In the genomic region with DNA sequence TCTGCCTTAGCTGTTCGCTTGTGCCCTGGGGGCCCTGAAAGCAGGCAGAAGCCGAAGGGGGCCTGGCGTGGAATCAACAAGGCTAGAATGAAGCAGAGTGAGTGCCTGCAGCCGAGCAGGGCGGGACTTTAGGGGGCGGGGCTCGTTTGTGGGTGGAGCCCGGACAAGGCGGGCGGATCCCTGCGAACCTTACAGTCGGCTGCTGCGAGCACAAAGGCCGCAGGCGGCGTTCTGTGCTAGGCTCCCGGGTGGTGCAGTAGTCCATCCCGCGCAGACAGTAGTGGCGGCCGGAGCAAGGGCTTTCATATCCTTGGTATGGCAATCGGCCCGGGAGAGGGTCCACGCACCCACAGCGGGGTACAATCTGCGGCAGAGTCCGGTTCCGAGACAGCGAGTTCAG, we compare ENCODE assay signal across 8 mouse cellular contexts. TPM values are rescaled to one million over a fixed set of nuclear protein-coding genes. Genes with fewer than 3 reads are reported as not detected.
DNase-seq lines count a peak whose midpoint lies in the region.

No protein-coding gene starts in this region.

- H3K4me1 ChIP-seq in hindbrain, embryonic 10.5 days (replicated peaks), result peaks cover 41% of the 10 kb centered on the region

- H3K9me3 ChIP-seq in hindbrain, embryonic 10.5 days, result no peaks in the 10 kb centered on the region

- under 1% methylated on average over 29 of the region's 29 CpGs for WGBS in hindbrain, embryonic 10.5 days

- H3K27me3 ChIP-seq in hindbrain, embryonic 10.5 days (ENCODE audit: insufficient read depth, poor library complexity, severe bottlenecking), result peaks cover 50% of the 10 kb centered on the region

- DNase-seq in NIH3T3 (ENCODE audit: low read depth), result peak; percentile 77
- peak; percentile 92 to 95 for DNase-seq in cerebellum, postnatal 10 days
- DNase-seq in frontal cortex, adult 2 months (ENCODE audit: extremely low spot score in 1 of 2, low spot score in 1 of 2), result peak; percentile 68 to 87
- DNase-seq in hindbrain, embryonic 10.5 days (ENCODE audit: low spot score), result peak; percentile 91
- DNase-seq in layer of hippocampus, postnatal 14 days (ENCODE audit: low spot score in 2 of 2), result peak; percentile 76 to 90
- DNase-seq in lung, postnatal 10 days, result peak; percentile 92
- peak; percentile 67 for DNase-seq in ovary, postnatal 10 days (ENCODE audit: low spot score)
- peak; percentile 37 to 61 for DNase-seq in thymus, postnatal 10 days (ENCODE audit: low spot score in 2 of 2)

- no peaks in the 10 kb centered on the region for H3K36me3 ChIP-seq in hindbrain, embryonic 10.5 days

- H3K4me3 ChIP-seq in hindbrain, embryonic 10.5 days, result peak overlapping the region; percentile 62

- H3K27ac ChIP-seq in hindbrain, embryonic 10.5 days, result peak overlapping the region; percentile 90

RNA-seq across cellular contexts. Expression of a gene that starts 4.0 kb away (rescaled TPM):
- 22.6 and 23.6 TPM in 2 replicates for polyA plus RNA-seq in frontal cortex, adult 2 months (2012; rRNA removed)
- 7.4 and 9.1 TPM in 2 replicates for polyA plus RNA-seq in hindbrain, embryonic 10.5 days (2016; fragmentation: Nextera tagmentation; extraction: Ambion mirVana)
- 10 to 100 TPM; 44.3 to 45.1 TPM for total RNA-seq in layer of hippocampus, postnatal 14 days (2021)

RNA-seq across cellular contexts. Expression of a gene that starts 10.2 kb away (rescaled TPM):
- 10.1 and 10.6 TPM in 2 replicates for polyA plus RNA-seq in frontal cortex, adult 2 months (2012; rRNA removed)
- polyA plus RNA-seq in hindbrain, embryonic 10.5 days (2016; fragmentation: Nextera tagmentation; extraction: Ambion mirVana), result 8.1 and 14.7 TPM in 2 replicates
- total RNA-seq in layer of hippocampus, postnatal 14 days (2021), result 10 to 100 TPM in 1 of 2 experiments, 1 to 10 TPM in 1; 4.0 to 10.3 TPM

RNA-seq across cellular contexts. Expression of a gene that starts 42.0 kb away (rescaled TPM):
- 39.5 and 42.0 TPM in 2 replicates for polyA plus RNA-seq in frontal cortex, adult 2 months (2012; rRNA removed)
- polyA plus RNA-seq in hindbrain, embryonic 10.5 days (2016; fragmentation: Nextera tagmentation; extraction: Ambion mirVana), result 57.6 and 73.0 TPM in 2 replicates
- 10 to 100 TPM; 26.3 to 26.5 TPM for total RNA-seq in layer of hippocampus, postnatal 14 days (2021)

RNA-seq across cellular contexts. Expression of a gene that starts 42.2 kb away (rescaled TPM):
- 0.71 and 0.90 TPM in 2 replicates for polyA plus RNA-seq in frontal cortex, adult 2 months (2012; rRNA removed)
- 13.7 and 14.6 TPM in 2 replicates for polyA plus RNA-seq in hindbrain, embryonic 10.5 days (2016; fragmentation: Nextera tagmentation; extraction: Ambion mirVana)
- total RNA-seq in layer of hippocampus, postnatal 14 days (2021), result 1 to 10 TPM; 1.5 to 1.6 TPM

Comparison
In these comparisons a context has a peak if more than half of its experiments do, and no peak if none do; other contexts are left out.
1. Peak in every context shown above with its lines: DNase-seq, H3K4me3 ChIP-seq and H3K27ac ChIP-seq.